ENCODE assay signal across 8 mouse cellular contexts in the genomic region with DNA sequence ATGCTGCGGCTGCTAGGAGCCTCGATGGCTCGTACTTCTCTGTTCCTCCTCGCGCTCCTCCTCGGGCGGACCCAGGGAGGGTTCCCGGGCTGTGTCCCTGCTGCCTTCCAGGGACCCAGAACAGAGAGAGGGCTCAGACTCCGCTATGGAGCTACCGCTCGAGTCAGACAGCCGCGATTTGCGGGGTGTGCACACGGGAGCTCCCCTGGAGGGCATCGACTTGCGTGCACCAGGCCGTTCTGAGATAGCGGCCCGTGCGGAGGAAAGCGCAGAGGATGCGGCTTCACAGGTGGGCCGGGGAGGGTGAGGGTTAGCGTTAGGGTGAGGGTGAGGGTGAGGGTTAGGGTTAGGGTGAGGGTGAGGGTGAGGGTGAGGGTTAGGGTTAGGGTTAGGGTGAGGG. TPM values are rescaled to one million over a fixed set of nuclear protein-coding genes. Genes with fewer than 3 reads are reported as not detected.
DNase-seq lines count a peak whose midpoint lies in the region; ATAC-seq lines count a peak whose summit lies in the region.
"Had no signal": no experiment of that assay in that cellular context is flagged by ENCODE, and none has a peak within 500 bp of the region (broad histone marks: within the 10 kb centered on the region; RNA-seq: fewer than 3 reads in every experiment).

No protein-coding gene starts in this region.

- H3K4me3 ChIP-seq in hindbrain, embryonic 10.5 days, result peak overlapping the region; percentile 46
- H3K4me3 ChIP-seq: myocyte had no signal

- H3K4me1 ChIP-seq in hindbrain, embryonic 10.5 days (replicated peaks), result peaks cover 50% of the 10 kb centered on the region

- no peaks in the 10 kb centered on the region for H3K9me3 ChIP-seq in hindbrain, embryonic 10.5 days

- H3K27ac ChIP-seq in hindbrain, embryonic 10.5 days, result peak overlapping the region; percentile 5; the same call in 1 of the 2 replicates

- ATAC-seq in megakaryocyte-erythroid progenitor cell, adult 5-6 weeks (replicated peaks; ENCODE audit: low FRiP score, low TSS enrichment, poor library complexity, severe bottlenecking), result peak; percentile 28; the same call in 1 of the 2 replicates

- peak; percentile 49 for DNase-seq in thymus, postnatal 14 days
- DNase-seq in thymus, postnatal 25 days, result no peak
- DNase-seq in hindbrain, embryonic 10.5 days (ENCODE audit: low spot score), result peak; percentile 31
- DNase-seq in layer of hippocampus, postnatal 25 days (ENCODE audit: extremely low spot score in 1 of 2, low spot score in 1 of 2), result no peak
- no peak for DNase-seq in layer of hippocampus, adult 11-12 months (ENCODE audit: low spot score)
- no peak for DNase-seq in spleen, postnatal 14 days (ENCODE audit: low spot score in 2 of 2)

- H3K36me3 ChIP-seq in hindbrain, embryonic 10.5 days, result no peaks in the 10 kb centered on the region; the same call in 1 of the 2 replicates

- 4% methylated on average over 25 of the region's 25 CpGs for WGBS in hindbrain, embryonic 10.5 days

- peaks cover 31% of the 10 kb centered on the region for H3K27me3 ChIP-seq in hindbrain, embryonic 10.5 days (ENCODE audit: insufficient read depth, poor library complexity, severe bottlenecking)

RNA-seq across cellular contexts. Expression of a gene that starts 8.9 kb away (rescaled TPM):
- 1.3 and 1.4 TPM in 2 replicates for polyA plus RNA-seq in hindbrain, embryonic 10.5 days (2016; fragmentation: Nextera tagmentation; extraction: Ambion mirVana)
- total RNA-seq in megakaryocyte-erythroid progenitor cell, adult 5-6 weeks (2014; fragmentation: Nextera tagmentation), result 3.7 and 7.5 TPM in 2 replicates
- total RNA-seq in megakaryocyte-erythroid progenitor cell, adult 5-6 weeks (2017), result 2.6 and 7.0 TPM in 2 replicates
- not detected for total RNA-seq in layer of hippocampus, postnatal 25 days (2021)

RNA-seq across cellular contexts. Expression of a gene that starts 21.3 kb away (rescaled TPM):
- polyA plus RNA-seq in hindbrain, embryonic 10.5 days (2016; fragmentation: Nextera tagmentation; extraction: Ambion mirVana), result 0.30 and 1.3 TPM in 2 replicates
- 2.5 and 6.9 TPM in 2 replicates for total RNA-seq in megakaryocyte-erythroid progenitor cell, adult 5-6 weeks (2014; fragmentation: Nextera tagmentation)
- total RNA-seq in megakaryocyte-erythroid progenitor cell, adult 5-6 weeks (2017), result 1.8 and 5.6 TPM in 2 replicates
- total RNA-seq in layer of hippocampus, postnatal 25 days (2021), result 1 to 10 TPM; 1.0 to 2.2 TPM

RNA-seq across cellular contexts. Expression of a gene that starts 24.3 kb away (rescaled TPM):
- polyA plus RNA-seq in hindbrain, embryonic 10.5 days (2016; fragmentation: Nextera tagmentation; extraction: Ambion mirVana), result 0.27 and 0.30 TPM in 2 replicates
- not detected in 2 replicates for total RNA-seq in megakaryocyte-erythroid progenitor cell, adult 5-6 weeks (2014; fragmentation: Nextera tagmentation)
- not detected in 2 replicates for total RNA-seq in megakaryocyte-erythroid progenitor cell, adult 5-6 weeks (2017)
- under 1 TPM; 0.12 to 0.31 TPM for total RNA-seq in layer of hippocampus, postnatal 25 days (2021)
- polyA plus RNA-seq: myocyte had no signal

RNA-seq across cellular contexts. Expression of a gene that starts 42.2 kb away (rescaled TPM):
- polyA plus RNA-seq in hindbrain, embryonic 10.5 days (2016; fragmentation: Nextera tagmentation; extraction: Ambion mirVana), result 131 and 135 TPM in 2 replicates
- 48.2 and 74.4 TPM in 2 replicates for total RNA-seq in megakaryocyte-erythroid progenitor cell, adult 5-6 weeks (2014; fragmentation: Nextera tagmentation)
- total RNA-seq in megakaryocyte-erythroid progenitor cell, adult 5-6 weeks (2017), result 137 and 143 TPM in 2 replicates
- total RNA-seq in layer of hippocampus, postnatal 25 days (2021), result 100 to 1,000 TPM; 180 to 193 TPM

RNA-seq across cellular contexts. Expression of a gene that starts 42.5 kb away (rescaled TPM):
- polyA plus RNA-seq in hindbrain, embryonic 10.5 days (2016; fragmentation: Nextera tagmentation; extraction: Ambion mirVana), result 13.8 and 17.2 TPM in 2 replicates
- total RNA-seq in megakaryocyte-erythroid progenitor cell, adult 5-6 weeks (2014; fragmentation: Nextera tagmentation), result 7.6 and 9.4 TPM in 2 replicates
- total RNA-seq in megakaryocyte-erythroid progenitor cell, adult 5-6 weeks (2017), result 11.0 and 11.7 TPM in 2 replicates
- 10 to 100 TPM; 10.4 to 11.2 TPM for total RNA-seq in layer of hippocampus, postnatal 25 days (2021)

Comparison
In these comparisons a context has a peak if more than half of its experiments do, and no peak if none do; other contexts are left out.
1. DNase-seq: peak in thymus, postnatal 14 days (single experiment) and hindbrain, embryonic 10.5 days (single experiment); none in thymus, postnatal 25 days (single experiment), layer of hippocampus, postnatal 25 days (0 of 2), layer of hippocampus, adult 11-12 months (single experiment) and spleen, postnatal 14 days (0 of 2).